Mouse (Mus musculus) WW6 (cell line): ENCODE data around the gene Scimp.

Experiments
- DNase-seq: peaks from one replicate; pipeline ENCODE4 v3.0.0-alpha.2; 2013; ENCODE audit warnings: low read depth, low spot score

Scimp gene

DNA sequence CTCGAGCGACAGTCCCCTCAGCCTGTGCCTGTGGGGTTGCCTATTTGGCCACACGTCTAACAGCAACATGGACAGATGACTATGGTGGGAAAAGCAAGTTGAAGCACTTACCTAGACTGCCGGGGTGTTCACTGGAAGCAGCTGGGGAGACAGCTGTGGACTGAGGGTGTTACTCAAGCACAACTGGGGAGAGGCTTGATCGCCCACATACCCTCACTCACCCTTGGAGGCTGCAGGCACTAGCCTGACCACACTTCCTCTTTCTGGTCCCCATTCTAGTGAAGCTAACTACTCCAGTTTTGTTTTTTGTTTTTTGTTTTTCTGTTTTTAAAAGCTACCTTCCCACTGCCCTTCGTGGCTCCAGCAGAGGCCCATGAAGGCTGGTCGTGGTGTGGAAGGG, at the start of gene Scimp:
Gene Scimp (minus strand): TSS at position 222 of the 400 bp plus-strand sequence.
- no peak for DNase-seq

DNA sequence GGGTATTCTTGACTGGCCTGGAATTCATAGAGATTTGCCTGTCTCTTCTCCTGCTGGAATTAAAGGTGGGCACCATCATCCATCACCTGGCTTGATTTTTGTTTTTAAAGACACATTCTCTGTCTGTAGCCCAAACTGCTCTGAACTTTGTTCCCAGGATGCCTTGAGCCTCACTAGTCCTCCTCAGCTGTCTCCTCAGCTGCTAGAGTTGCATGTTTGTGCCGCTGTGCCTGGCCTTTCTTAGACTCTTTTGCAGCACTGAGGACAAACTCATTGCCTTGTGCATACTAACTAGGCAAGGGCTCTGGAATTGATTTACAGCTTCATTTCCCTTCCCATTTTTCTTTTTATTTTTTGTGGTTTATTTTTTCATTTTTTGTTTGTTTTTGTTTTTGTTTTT, 48.0 kb upstream of the Scimp start:
- DNase-seq: no peak

DNA sequence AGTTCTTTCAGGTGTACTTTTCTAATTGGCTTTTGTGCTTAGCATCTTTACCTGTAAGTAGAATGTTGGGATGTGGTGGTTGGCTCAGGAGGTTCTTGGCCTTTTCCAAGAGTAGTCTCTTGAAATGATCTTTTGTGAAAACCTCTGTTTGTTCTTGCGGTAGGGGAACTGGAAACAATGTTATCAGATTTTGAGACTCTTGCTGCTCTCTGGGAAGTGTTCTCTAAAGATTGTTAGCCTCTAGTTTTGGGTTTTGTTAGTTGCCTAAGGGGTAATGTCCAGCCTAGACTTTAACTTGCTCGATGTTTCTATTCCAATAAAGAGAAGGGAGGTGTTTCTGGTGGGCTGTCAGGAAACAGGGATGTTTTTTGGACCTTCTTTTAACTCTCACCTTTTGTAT, 33.6 kb upstream of the Scimp start:
- no peak for DNase-seq

GRCm38 (mm10) chr11:70845457-70845978, 33.1 kb upstream of the Scimp start:
- DNase-seq: no peak

DNA sequence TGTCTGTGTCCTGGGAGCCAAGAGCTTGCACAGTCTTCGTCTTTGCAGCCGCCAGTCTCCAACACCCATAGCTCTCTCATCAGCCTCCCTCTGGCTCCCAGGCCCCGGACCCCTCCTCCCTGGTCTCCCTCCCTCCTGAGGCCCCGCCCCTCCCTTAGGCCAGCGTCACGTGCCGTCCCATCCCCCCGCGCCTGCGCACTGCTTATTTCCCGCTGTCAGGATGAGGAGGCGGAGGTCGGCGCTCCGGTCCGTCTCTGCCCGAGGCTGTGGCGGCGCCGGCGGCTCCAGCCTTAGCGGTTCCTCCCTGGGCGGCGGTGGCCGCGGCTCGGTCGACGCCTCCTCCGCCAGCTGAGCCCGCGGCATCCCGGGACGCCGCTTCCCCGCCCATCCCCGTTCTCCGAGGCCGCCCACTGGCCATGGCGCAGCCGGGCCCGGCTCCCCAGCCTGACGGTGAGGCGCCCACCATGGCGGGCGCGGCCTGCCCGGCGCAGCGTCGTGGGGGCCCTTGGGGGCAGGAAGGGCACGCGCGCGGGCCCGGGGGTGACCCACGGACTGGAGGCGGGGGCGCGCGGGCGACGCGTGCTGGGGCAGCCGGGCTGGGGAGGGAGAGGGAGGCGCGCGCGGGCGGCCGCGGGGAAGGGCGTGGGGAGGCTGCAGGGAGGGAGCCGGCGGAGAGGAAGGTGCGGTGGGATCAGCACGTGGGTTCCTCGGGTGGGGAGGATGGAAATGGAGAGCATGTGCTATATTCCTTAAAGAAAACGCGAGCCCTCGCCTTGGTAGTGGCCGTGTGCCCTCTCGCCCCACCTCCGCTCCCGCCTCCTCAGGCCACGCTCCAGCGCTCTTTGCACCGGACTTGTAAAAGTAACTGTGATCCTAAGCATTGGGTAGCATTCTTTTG, 32.4 kb upstream of the Scimp start, which contains the start of gene Rabep1:
Gene Rabep1 (plus strand): TSS at position 220 of the 898 bp plus-strand sequence.
- DNase-seq: peak; percentile 96

- DNase-seq: no peak
Observed at GRCm38 (mm10) chr11:70843701-70844551, 31.5 kb upstream of the Scimp start.

GRCm38 (mm10) chr11:70842983-70843382, 30.6 kb upstream of the Scimp start:
- no peak for DNase-seq

DNA sequence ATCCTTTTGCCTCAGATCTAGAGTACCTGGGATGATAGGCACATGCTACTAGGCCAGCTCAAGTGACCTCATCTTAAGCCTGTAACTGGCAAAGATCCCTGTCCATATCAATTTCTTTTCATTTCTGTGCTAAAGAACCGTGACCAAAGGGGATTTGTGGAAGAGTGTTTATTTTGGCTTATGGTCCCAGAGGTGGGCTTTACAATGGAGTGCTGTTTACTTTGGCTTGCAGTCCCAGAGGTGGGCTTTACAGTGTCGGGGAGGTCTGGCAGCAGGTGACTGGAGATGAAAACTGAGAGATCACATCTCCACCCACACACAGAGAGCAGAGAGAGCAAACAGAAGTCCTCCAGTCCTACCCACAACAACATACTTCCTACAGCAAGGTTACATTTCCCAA, 26.2 kb upstream of the Scimp start:
- DNase-seq: no peak

GRCm38 (mm10) chr11:70837031-70837430, 24.6 kb upstream of the Scimp start:
- DNase-seq: no peak

GRCm38 (mm10) chr11:70835381-70835831, 23.0 kb upstream of the Scimp start:
- DNase-seq: no peak

- no peak for DNase-seq
Observed at GRCm38 (mm10) chr11:70833831-70834230, 21.4 kb upstream of the Scimp start.

DNA sequence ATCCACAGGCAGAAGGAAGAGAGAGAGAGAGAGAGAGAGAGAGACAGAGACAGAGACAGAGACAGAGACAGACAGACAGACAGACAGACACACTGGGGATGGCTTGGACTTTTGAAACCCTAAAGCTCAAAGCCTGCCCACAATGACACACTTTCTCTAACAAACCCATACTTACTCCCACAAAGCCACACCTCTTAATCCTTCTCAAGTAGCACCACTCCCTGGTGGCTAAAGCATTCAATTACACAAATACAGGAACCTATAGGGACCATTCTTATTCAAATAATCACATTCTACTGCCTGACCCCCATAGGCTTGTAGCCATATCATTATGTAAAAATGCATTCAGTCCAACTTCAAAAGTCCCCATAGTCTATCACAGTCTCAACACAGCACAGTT, 21.0 kb upstream of the Scimp start:
- DNase-seq: no peak

DNA sequence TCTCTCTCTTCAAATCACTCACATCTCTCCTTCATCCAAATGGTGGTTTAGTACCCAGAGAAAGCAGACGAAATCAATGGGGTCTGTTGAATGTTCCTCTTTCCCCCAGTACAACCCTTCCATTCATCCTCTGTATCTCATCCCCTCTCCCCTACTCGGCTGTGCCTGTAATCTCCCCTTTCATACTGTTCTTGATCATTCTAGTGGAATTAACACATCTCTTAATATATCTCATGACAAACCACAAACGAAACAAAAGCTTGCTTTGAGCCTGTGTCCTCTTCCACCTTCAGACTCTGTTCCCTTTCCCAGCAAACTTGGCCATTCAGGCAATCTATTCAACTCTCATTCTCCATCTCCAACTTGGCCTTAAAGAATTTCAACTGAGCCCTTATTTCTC, 18.8 kb upstream of the Scimp start:
- DNase-seq: no peak

- DNase-seq: no peak
Observed at GRCm38 (mm10) chr11:70828975-70829615, 16.7 kb upstream of the Scimp start.

- no peak for DNase-seq
Observed at GRCm38 (mm10) chr11:70826207-70826606, 13.8 kb upstream of the Scimp start.

DNA sequence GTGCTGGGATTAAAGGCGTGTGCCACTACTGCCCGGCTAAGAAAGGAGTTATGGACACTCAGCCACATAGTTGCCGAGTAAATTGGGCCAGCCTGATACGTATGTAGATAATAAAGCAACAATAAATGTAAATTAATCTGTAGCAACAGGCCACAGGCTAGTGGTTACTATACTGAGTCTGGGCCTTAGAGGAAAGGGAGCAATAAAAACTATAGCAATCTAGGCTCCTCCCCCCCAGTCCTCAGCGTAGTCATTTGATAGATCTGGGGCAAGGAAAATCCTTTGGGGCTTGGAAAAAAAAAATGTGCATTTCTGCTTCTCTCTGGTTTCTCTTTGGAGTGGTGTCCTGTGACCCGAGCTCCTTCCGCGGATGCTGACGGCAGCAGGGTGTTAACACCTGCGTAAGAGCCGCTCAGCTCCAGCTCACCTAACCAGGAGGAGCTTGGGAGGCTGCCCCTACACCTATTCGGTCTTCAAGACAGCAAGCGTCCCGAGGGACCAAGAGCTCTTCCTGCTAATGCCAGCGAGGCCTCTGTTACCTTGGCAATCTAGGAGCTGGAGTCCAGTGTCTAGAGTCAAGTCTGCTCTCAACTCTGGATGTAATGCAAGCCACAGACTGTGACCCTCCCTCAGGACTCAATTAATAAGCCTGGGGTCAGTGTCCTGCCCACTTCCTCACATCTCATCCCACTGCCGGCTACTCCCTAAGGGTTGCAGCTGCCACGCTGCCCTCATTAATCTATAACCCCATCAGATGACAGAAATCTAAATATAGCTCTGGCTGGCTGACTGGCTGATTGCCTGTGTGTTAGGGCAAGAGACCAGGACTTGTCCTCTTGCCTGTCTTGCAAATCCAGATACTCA, 9.6 kb upstream of the Scimp start:
- DNase-seq: no peak

- no peak for DNase-seq
Observed at GRCm38 (mm10) chr11:70820120-70820519, 7.7 kb upstream of the Scimp start.

- no peak for DNase-seq
Observed at GRCm38 (mm10) chr11:70816770-70817169, 4.4 kb upstream of the Scimp start.

- peak; percentile 70 for DNase-seq
Observed at GRCm38 (mm10) chr11:70815498-70816078, 3.2 kb upstream of the Scimp start.

- DNase-seq: no peak
Observed at GRCm38 (mm10) chr11:70815071-70815470, 2.7 kb upstream of the Scimp start.
